Mouse (Mus musculus): ENCODE results near the gene Ralgps1. TPM values are rescaled to one million over a fixed set of nuclear protein-coding genes. Genes with fewer than 3 reads are reported as not detected.
A peak's percentile ranks its signal among the peaks of the same experiment; 100 is the strongest.

Gene Ralgps1
- polyA plus RNA-seq, 1 experiment from 2014 or later = 1.8 TPM

DNA sequence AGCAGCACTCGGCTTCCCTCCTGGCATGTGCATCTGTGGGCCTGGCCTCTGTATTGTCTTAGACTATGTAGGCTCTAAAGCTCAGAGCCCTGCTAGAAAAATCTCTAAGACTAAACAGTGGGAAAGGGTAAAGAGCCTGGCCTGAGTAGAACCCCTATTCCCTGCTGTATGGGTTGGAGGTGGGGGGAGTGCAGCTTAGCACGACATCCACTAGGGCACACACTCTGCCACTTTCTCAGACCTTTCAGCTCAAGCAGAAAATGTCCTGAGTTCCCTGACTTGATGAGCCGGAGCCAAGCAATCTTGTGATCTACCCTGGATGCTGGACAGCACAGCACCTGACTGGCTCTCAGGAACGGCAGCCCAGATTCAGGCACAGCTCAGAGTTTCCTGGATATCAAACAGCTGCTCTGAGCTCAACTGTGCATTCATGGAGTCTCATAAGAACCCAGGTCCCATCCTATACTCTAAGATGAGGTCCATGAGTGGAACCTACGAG, 215.0 kb downstream of the Ralgps1 start:
- ATAC-seq = no peak
- no peaks in the 10 kb centered on the region for H3K27me3 ChIP-seq (replicated peaks; ENCODE audit: insufficient read depth, low read length)
- no peak overlapping the region for H3K9ac ChIP-seq (replicated peaks; ENCODE audit: low read depth)
- 78% methylated on average over 5 of the region's 5 CpGs for WGBS
- TF ChIP-seq EP300 (IDR thresholded peaks at IDR 0.05) (no peak), CTCF (IDR thresholded peaks at IDR 0.05) (no peak)
- no peak for DNase-seq (ENCODE audit: low spot score)
- no peaks in the 10 kb centered on the region for H3K36me3 ChIP-seq (ENCODE audit: insufficient read depth, low read length)
- no peaks in the 10 kb centered on the region for H3K4me1 ChIP-seq (ENCODE audit: insufficient read depth, low read depth, low read length)
- H3K4me3 ChIP-seq (ENCODE audit: low read depth, low read length) = no peak overlapping the region
- no peaks in the 10 kb centered on the region for H3K9me3 ChIP-seq (ENCODE audit: low read length)
- H3K4me2 ChIP-seq (replicated peaks; ENCODE audit: low read depth, low read length) = no peak overlapping the region
- no peak overlapping the region for H3K27ac ChIP-seq (ENCODE audit: low read length)

GRCm38 (mm10) chr2:33154751-33155372, 216.4 kb downstream of the Ralgps1 start:
- 17% methylated on average over 5 of the region's 5 CpGs for WGBS
- Histone ChIP-seq H3K27me3 (replicated peaks; ENCODE audit: insufficient read depth, low read length) (no peaks in the 10 kb centered on the region), H3K9ac (replicated peaks; ENCODE audit: low read depth) (no peak overlapping the region), H3K9me3 (ENCODE audit: low read length) (no peaks in the 10 kb centered on the region), H3K27ac (ENCODE audit: low read length) (no peak overlapping the region), H3K4me1 (ENCODE audit: insufficient read depth, low read depth, low read length) (no peaks in the 10 kb centered on the region), H3K4me2 (replicated peaks; ENCODE audit: low read depth, low read length) (no peak overlapping the region), H3K36me3 (ENCODE audit: insufficient read depth, low read length) (no peaks in the 10 kb centered on the region), H3K4me3 (ENCODE audit: low read depth, low read length) (no peak overlapping the region)
- ATAC-seq = peak; percentile 55
- peak; percentile 85 for DNase-seq (ENCODE audit: low spot score)
- TF ChIP-seq CTCF (IDR thresholded peaks at IDR 0.05) = peak; percentile 98
- TF ChIP-seq EP300 (IDR thresholded peaks at IDR 0.05) = no peak

GRCm38 (mm10) chr2:33146994-33147393, 224.3 kb downstream of the Ralgps1 start:
- DNase-seq (ENCODE audit: low spot score) (no peak), ATAC-seq (peak; percentile 83)
- TF ChIP-seq EP300 (IDR thresholded peaks at IDR 0.05) (no peak), CTCF (IDR thresholded peaks at IDR 0.05) (no peak)
- Histone ChIP-seq H3K9ac (replicated peaks; ENCODE audit: low read depth) (no peak overlapping the region), H3K4me2 (replicated peaks; ENCODE audit: low read depth, low read length) (no peak overlapping the region), H3K4me1 (ENCODE audit: insufficient read depth, low read depth, low read length) (no peaks in the 10 kb centered on the region), H3K27ac (ENCODE audit: low read length) (no peak overlapping the region), H3K4me3 (ENCODE audit: low read depth, low read length) (no peak overlapping the region), H3K9me3 (ENCODE audit: low read length) (no peaks in the 10 kb centered on the region), H3K36me3 (ENCODE audit: insufficient read depth, low read length) (no peaks in the 10 kb centered on the region), H3K27me3 (replicated peaks; ENCODE audit: insufficient read depth, low read length) (no peaks in the 10 kb centered on the region)
- WGBS = 48% methylated on average over 4 of the region's 4 CpGs

- no peaks in the 10 kb centered on the region for H3K27me3 ChIP-seq (replicated peaks; ENCODE audit: insufficient read depth, low read length)
- H3K9ac ChIP-seq (replicated peaks; ENCODE audit: low read depth) = no peak overlapping the region
- H3K9me3 ChIP-seq (ENCODE audit: low read length) = no peaks in the 10 kb centered on the region
- no peak overlapping the region for H3K4me2 ChIP-seq (replicated peaks; ENCODE audit: low read depth, low read length)
- no peak overlapping the region for H3K27ac ChIP-seq (ENCODE audit: low read length)
- H3K36me3 ChIP-seq (ENCODE audit: insufficient read depth, low read length) = no peaks in the 10 kb centered on the region
- no peaks in the 10 kb centered on the region for H3K4me1 ChIP-seq (ENCODE audit: insufficient read depth, low read depth, low read length)
- DNase-seq (ENCODE audit: low spot score) (no peak), ATAC-seq (no peak)
- 80% methylated on average over 2 of the region's 2 CpGs for WGBS
- TF ChIP-seq CTCF (IDR thresholded peaks at IDR 0.05) = no peak
- no peak for TF ChIP-seq EP300 (IDR thresholded peaks at IDR 0.05)
- H3K4me3 ChIP-seq (ENCODE audit: low read depth, low read length) = no peak overlapping the region
These were observed 228.0 kb downstream of the Ralgps1 start for GRCm38 (mm10) chr2:33143292-33143691.

- 77% methylated on average over 2 of the region's 2 CpGs for WGBS
- H3K4me1 ChIP-seq (ENCODE audit: insufficient read depth, low read depth, low read length) = no peaks in the 10 kb centered on the region
- TF ChIP-seq EP300 (IDR thresholded peaks at IDR 0.05) (no peak), CTCF (IDR thresholded peaks at IDR 0.05) (no peak)
These were observed 232.8 kb downstream of the Ralgps1 start for GRCm38 (mm10) chr2:33138491-33138890.

DNA sequence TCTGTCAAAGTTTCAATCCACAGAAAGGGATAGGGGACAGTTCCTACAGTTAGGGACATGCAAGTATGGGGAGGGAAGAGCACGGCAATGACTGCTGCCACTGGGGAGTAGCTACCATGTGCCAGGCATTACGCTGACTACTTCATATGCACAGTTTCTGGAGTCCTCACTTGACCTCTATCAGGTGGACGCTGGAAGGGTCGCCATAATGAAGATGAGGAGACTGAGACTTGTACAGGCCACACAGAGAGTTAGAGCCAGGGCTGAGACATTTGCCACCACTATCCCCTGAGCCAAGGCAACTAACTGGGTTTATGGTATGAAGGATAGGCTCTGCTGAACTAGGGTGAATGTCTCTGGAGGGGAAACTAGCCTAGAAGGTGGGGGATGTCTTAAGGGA, 233.6 kb downstream of the Ralgps1 start:
- TF ChIP-seq EP300 (IDR thresholded peaks at IDR 0.05) (no peak), CTCF (IDR thresholded peaks at IDR 0.05) (no peak)
- Histone ChIP-seq H3K36me3 (ENCODE audit: insufficient read depth, low read length) (no peaks in the 10 kb centered on the region), H3K9ac (replicated peaks; ENCODE audit: low read depth) (no peak overlapping the region), H3K27me3 (replicated peaks; ENCODE audit: insufficient read depth, low read length) (no peaks in the 10 kb centered on the region), H3K9me3 (ENCODE audit: low read length) (no peaks in the 10 kb centered on the region), H3K4me1 (ENCODE audit: insufficient read depth, low read depth, low read length) (no peaks in the 10 kb centered on the region), H3K4me2 (replicated peaks; ENCODE audit: low read depth, low read length) (no peak overlapping the region), H3K4me3 (ENCODE audit: low read depth, low read length) (no peak overlapping the region), H3K27ac (ENCODE audit: low read length) (no peak overlapping the region)
- WGBS = 80% methylated on average over 4 of the region's 4 CpGs
- DNase-seq (ENCODE audit: low spot score) (no peak), ATAC-seq (no peak)

More at GRCm38 (mm10) chr2:33138491-33138890, 232.8 kb downstream of the Ralgps1 start:
- Histone ChIP-seq H3K4me2 (replicated peaks; ENCODE audit: low read depth, low read length) (no peak overlapping the region), H3K9ac (replicated peaks; ENCODE audit: low read depth) (no peak overlapping the region), H3K27ac (ENCODE audit: low read length) (no peak overlapping the region), H3K36me3 (ENCODE audit: insufficient read depth, low read length) (no peaks in the 10 kb centered on the region), H3K9me3 (ENCODE audit: low read length) (no peaks in the 10 kb centered on the region), H3K27me3 (replicated peaks; ENCODE audit: insufficient read depth, low read length) (no peaks in the 10 kb centered on the region), H3K4me3 (ENCODE audit: low read depth, low read length) (no peak overlapping the region)
- ATAC-seq (no peak), DNase-seq (ENCODE audit: low spot score) (no peak)
